Mouse (Mus musculus): ENCODE results near the gene Strip2. TPM values are rescaled to one million over a fixed set of nuclear protein-coding genes. Genes with fewer than 3 reads are reported as not detected.

The Strip2 gene
- 1 to 10 TPM; 1.2 to 2.7 TPM for total RNA-seq (2021)
- long read RNA-seq, experiment 1, result 0 reads
- long read RNA-seq, experiment 2, result 0 reads

GRCm38 (mm10) chr6:29916530-29917382 is at the start of gene Strip2:
Gene Strip2, plus strand, starts transcription at chr6:29917012.
- peak; percentile 97 for DNase-seq

GRCm38 (mm10) chr6:29868341-29868895 is 48.4 kb upstream of the Strip2 start:
- DNase-seq, result no peak

GRCm38 (mm10) chr6:29873654-29874053 is 43.2 kb upstream of the Strip2 start:
- DNase-seq, result no peak

GRCm38 (mm10) chr6:29875576-29875975 is 41.2 kb upstream of the Strip2 start:
- DNase-seq, result peak; percentile 53

GRCm38 (mm10) chr6:29876782-29877181 is 40.0 kb upstream of the Strip2 start:
- DNase-seq, result no peak

- no peak for DNase-seq
These were observed 37.2 kb upstream of the Strip2 start for GRCm38 (mm10) chr6:29879579-29879978.

- no peak for DNase-seq
These were observed 36.0 kb upstream of the Strip2 start for GRCm38 (mm10) chr6:29880796-29881195.

GRCm38 (mm10) chr6:29881936-29882335 is 34.9 kb upstream of the Strip2 start:
- no peak for DNase-seq

GRCm38 (mm10) chr6:29882870-29883269 is 33.9 kb upstream of the Strip2 start:
- no peak for DNase-seq

- DNase-seq, result no peak
These were observed 25.7 kb upstream of the Strip2 start for GRCm38 (mm10) chr6:29891151-29891550.

- no peak for DNase-seq
These were observed 19.8 kb upstream of the Strip2 start for GRCm38 (mm10) chr6:29896976-29897375.

GRCm38 (mm10) chr6:29901450-29901849 is 15.4 kb upstream of the Strip2 start:
- DNase-seq, result no peak

GRCm38 (mm10) chr6:29902256-29902655 is 14.6 kb upstream of the Strip2 start:
- DNase-seq, result no peak

GRCm38 (mm10) chr6:29903343-29903914 is 13.4 kb upstream of the Strip2 start:
- DNase-seq, result no peak

GRCm38 (mm10) chr6:29904281-29904680 is 12.5 kb upstream of the Strip2 start:
- DNase-seq, result no peak

GRCm38 (mm10) chr6:29910631-29911030 is 6.2 kb upstream of the Strip2 start:
- no peak for DNase-seq

- no peak for DNase-seq
These were observed 3.1 kb upstream of the Strip2 start for GRCm38 (mm10) chr6:29913673-29914072.

- DNase-seq, result no peak
These were observed 2.7 kb upstream of the Strip2 start for GRCm38 (mm10) chr6:29914136-29914535.

- no peak for DNase-seq
These were observed 976 bp upstream of the Strip2 start for GRCm38 (mm10) chr6:29915836-29916235.

- DNase-seq, result no peak
These were observed 540 bp downstream of the Strip2 start for GRCm38 (mm10) chr6:29917383-29917720.

GRCm38 (mm10) chr6:29917947-29918346 is 1.1 kb downstream of the Strip2 start:
- no peak for DNase-seq

GRCm38 (mm10) chr6:29923501-29923900 is 6.7 kb downstream of the Strip2 start:
- peak; percentile 69 for DNase-seq

GRCm38 (mm10) chr6:29925594-29926219 is 8.9 kb downstream of the Strip2 start:
- no peak for DNase-seq
